In the genomic region with DNA sequence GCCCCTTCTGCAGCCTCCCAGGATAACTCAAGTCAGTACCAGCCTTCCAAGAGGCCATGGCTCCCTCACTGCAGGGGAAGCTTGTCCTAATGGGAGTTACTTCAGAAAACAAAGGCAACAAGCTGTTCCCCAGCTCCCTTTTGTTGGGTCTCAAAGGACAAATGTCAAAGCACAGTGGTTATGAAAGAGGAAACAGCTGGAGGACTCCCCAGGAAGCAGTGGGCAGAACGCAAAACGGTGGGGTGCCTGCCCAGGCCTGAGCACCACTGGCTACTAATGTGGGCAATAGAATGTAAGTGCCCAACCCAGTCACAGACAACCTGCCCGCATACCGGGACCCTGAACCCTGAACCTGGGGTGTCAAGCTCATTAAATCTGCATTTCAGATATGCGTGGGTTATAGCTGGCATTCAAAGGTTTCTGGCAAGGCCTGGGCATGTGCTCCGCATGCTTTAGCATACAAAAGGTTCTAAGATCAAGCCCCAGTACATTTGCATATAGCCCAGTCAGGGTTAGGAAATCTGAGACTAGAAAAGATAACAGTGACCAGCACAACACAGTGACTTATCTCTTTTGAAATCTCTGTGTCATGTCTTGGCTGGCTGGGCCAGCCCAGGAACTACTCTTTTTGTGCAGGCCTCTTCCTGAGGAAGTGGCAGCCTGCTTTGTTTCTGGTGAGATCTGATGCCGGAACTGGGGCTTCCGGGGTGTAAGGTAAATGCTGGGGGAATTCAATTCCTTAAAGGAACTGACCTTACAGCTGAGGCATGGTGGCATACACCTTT, we compare ENCODE assay signal across 8 mouse cellular contexts. TPM values are rescaled to one million over a fixed set of nuclear protein-coding genes. Genes with fewer than 3 reads are reported as not detected.
DNase-seq lines count a peak whose midpoint lies in the region; TF ChIP-seq lines count a peak whose summit lies in the region.

No protein-coding gene starts in this region.

- TF ChIP-seq POLR2A in kidney, adult 2 months (IDR thresholded peaks at IDR 0.05; ENCODE audit: low read depth, low read length) = no peak
- no peak for TF ChIP-seq POLR2A in small intestine, adult 2 months (IDR thresholded peaks at IDR 0.05; ENCODE audit: low read depth, low read length)

- H3K27ac ChIP-seq in kidney, adult 2 months (ENCODE audit: insufficient read depth, low read depth, low read length) = 0 out of 2 replicates have a peak overlapping the region, but pooled peaks have one; percentile 31
- no peak overlapping the region for H3K27ac ChIP-seq in ES-E14 (ENCODE audit: insufficient read depth, low read depth, low read length, poor library complexity, severe bottlenecking)
- H3K27ac ChIP-seq in limb, embryonic 10.5 days = peak overlapping the region; percentile 32; the same call in 1 of the 2 replicates
- H3K27ac ChIP-seq in small intestine, adult 2 months (ENCODE audit: insufficient read depth, low read depth, low read length) = peak overlapping the region; percentile 60

- H3K36me3 ChIP-seq in kidney, adult 2 months (ENCODE audit: control insufficient read depth, insufficient read depth, low read length) = no peaks in the 10 kb centered on the region; the same call in 1 of the 2 replicates
- no peaks in the 10 kb centered on the region for H3K36me3 ChIP-seq in ES-E14 (ENCODE audit: control insufficient read depth, insufficient read depth, low read length, poor library complexity, severe bottlenecking)
- H3K36me3 ChIP-seq in limb, embryonic 10.5 days = no peaks in the 10 kb centered on the region
- no peaks in the 10 kb centered on the region for H3K36me3 ChIP-seq in small intestine, adult 2 months (ENCODE audit: control insufficient read depth, insufficient read depth, low read length)

- peak; percentile 41 for DNase-seq in kidney, adult 2 months
- no peak for DNase-seq in kidney, postnatal 4 days
- DNase-seq in ES-E14 (ENCODE audit: low read depth, low spot score) = no peak
- no peak for DNase-seq in limb, embryonic 10.5 days (ENCODE audit: low spot score)
- no peak for DNase-seq in frontal cortex, postnatal 36 days (ENCODE audit: low spot score in 2 of 2)
- DNase-seq in cerebellum, postnatal 10 days = no peak
- DNase-seq in left cerebral cortex, adult 8-10 months (ENCODE audit: low spot score in 2 of 2) = no peak

- peaks cover 39% of the 10 kb centered on the region; the same call in 1 of the 2 replicates for H3K4me1 ChIP-seq in kidney, adult 2 months (ENCODE audit: control insufficient read depth, insufficient read depth, low read length)
- peaks cover 2 to 23% of the 10 kb centered on the region in 2 experiments; a peak in 3 of 4 replicates for H3K4me1 ChIP-seq in ES-E14 (ENCODE audit: control insufficient read depth in 2 of 2, insufficient read depth in 2 of 2, low read length in 2 of 2, poor library complexity in 1 of 2)
- H3K4me1 ChIP-seq in limb, embryonic 10.5 days = peaks cover 13% of the 10 kb centered on the region
- peaks cover 15% of the 10 kb centered on the region for H3K4me1 ChIP-seq in small intestine, adult 2 months (ENCODE audit: control insufficient read depth, insufficient read depth, insufficient read length, low read length)

- H3K9ac ChIP-seq in ES-E14 (ENCODE audit: insufficient read depth, low read depth, low read length, poor library complexity, severe bottlenecking) = no peak overlapping the region

- H3K4me3 ChIP-seq in kidney, adult 2 months (ENCODE audit: insufficient read depth, low read depth, low read length) = no peak overlapping the region
- H3K4me3 ChIP-seq in ES-E14 (ENCODE audit: insufficient read depth in 1 of 2, low read depth in 1 of 2, low read length in 2 of 2, poor library complexity in 1 of 2, severe bottlenecking in 1 of 2) = no peak overlapping the region
- H3K4me3 ChIP-seq in limb, embryonic 10.5 days = no peak overlapping the region
- H3K4me3 ChIP-seq in small intestine, adult 2 months (ENCODE audit: low read depth, low read length) = no peak overlapping the region

- no peaks in the 10 kb centered on the region for H3K9me3 ChIP-seq in ES-E14 (ENCODE audit: control insufficient read depth, insufficient read depth, low read depth, low read length)
- no peaks in the 10 kb centered on the region for H3K9me3 ChIP-seq in limb, embryonic 10.5 days (replicated peaks)

- no peaks in the 10 kb centered on the region for H3K27me3 ChIP-seq in kidney, adult 2 months (replicated peaks; ENCODE audit: control insufficient read depth, insufficient read depth, low read length)
- H3K27me3 ChIP-seq in limb, embryonic 10.5 days (ENCODE audit: low read depth, poor library complexity, severe bottlenecking) = no peaks in the 10 kb centered on the region
- H3K27me3 ChIP-seq in small intestine, adult 2 months (ENCODE audit: control insufficient read depth, insufficient read depth, low read length) = no peaks in the 10 kb centered on the region

- TF ChIP-seq CTCF in kidney, adult 2 months (conservative IDR thresholded peaks at IDR 0.05; ENCODE audit: insufficient read depth, insufficient read length, low read depth, low read length) = no peak
- no peak for TF ChIP-seq CTCF in small intestine, adult 2 months (IDR thresholded peaks at IDR 0.05; ENCODE audit: extremely low read depth, insufficient read length, insufficient replicate concordance, low read depth, low read length)

- 34% methylated on average over 8 of the region's 8 CpGs for WGBS in kidney, adult 2 months
- WGBS in limb, embryonic 10.5 days = 48% methylated on average over 8 of the region's 8 CpGs
- 33% methylated on average over 8 of the region's 8 CpGs for WGBS in small intestine, adult 2 months

- in situ Hi-C loops in ES-E14 (cut with MboI; ENCODE audit: low sequenced_read_pairs in 2 of 2, unreplicated experiment in 2 of 2) = no loop called here

TF ChIP-seq in ES-E14, 5 proteins besides CTCF, POLR2A, EP300 and RAD21:
- TF ChIP-seq MAFK (IDR thresholded peaks at IDR 0.05; ENCODE audit: insufficient read depth, low read depth, low read length) (0 out of 2 replicates have a peak, but pooled peaks have one; percentile 53), ZC3H11A (IDR thresholded peaks at IDR 0.05; ENCODE audit: borderline replicate concordance, low read depth, low read length) (no peak)

RNA-seq across cellular contexts. Expression of a gene that starts 8.1 kb away (rescaled TPM):
- 1,525 and 1,684 TPM in 2 replicates for polyA plus RNA-seq in kidney, adult 2 months (2012; rRNA removed)
- total RNA-seq in ES-E14 (2012; rRNA removed) = 0.95 and 2.6 TPM in 2 replicates
- polyA plus RNA-seq in limb, embryonic 10.5 days (2016; fragmentation: Nextera tagmentation; extraction: Ambion mirVana) = not detected in 2 replicates
- 21.9 and 31.1 TPM in 2 replicates for polyA plus RNA-seq in small intestine, adult 2 months (2012; rRNA removed)
- total RNA-seq in left cerebral cortex, adult 8-10 months (2022) = 1 to 10 TPM in 1 of 4 experiments, under 1 TPM in 1, not detected in 2; 0.33 to 1.4 TPM

RNA-seq across cellular contexts. Expression of a gene that starts 21.8 kb away (rescaled TPM):
- 28.8 and 35.3 TPM in 2 replicates for polyA plus RNA-seq in kidney, adult 2 months (2012; rRNA removed)
- 3.0 and 10.4 TPM in 2 replicates for total RNA-seq in ES-E14 (2012; rRNA removed)
- polyA plus RNA-seq in limb, embryonic 10.5 days (2016; fragmentation: Nextera tagmentation; extraction: Ambion mirVana) = 0.14 and 0.38 TPM in 2 replicates
- polyA plus RNA-seq in small intestine, adult 2 months (2012; rRNA removed) = 62.5 and 184 TPM in 2 replicates
- not detected for total RNA-seq in left cerebral cortex, adult 8-10 months (2022)

Comparison
In these comparisons a context has a peak if more than half of its experiments do, and no peak if none do; other contexts are left out.
1. RNA of a gene that starts 8.1 kb away (polyA plus RNA-seq): 1,525 to 1,684 TPM in kidney, adult 2 months; 21.9 to 31.1 TPM in small intestine, adult 2 months and not detected in limb, embryonic 10.5 days; every median in the first group is over 10 times any median in the second.
2. RNA of a gene that starts 21.8 kb away (polyA plus RNA-seq): 62.5 to 184 TPM in small intestine, adult 2 months and 28.8 to 35.3 TPM in kidney, adult 2 months; 0.14 to 0.38 TPM in limb, embryonic 10.5 days; every median in the first group is over 10 times any median in the second.